Mouse (Mus musculus) embryonic facial prominence, embryonic 11.5 days (tissue): ENCODE data around the gene Fbln2. TPM values are rescaled to one million over a fixed set of nuclear protein-coding genes. Genes with fewer than 3 reads are reported as not detected.

ENCODE experiments used
- ATAC-seq: fragments of 200-750 bp; cut with Nextera tagmentation; replicated peaks from 2 replicates; pipeline ENCODE4 v1.8.0; 2017; ENCODE audit warnings: low read depth; ENCODE audit not compliant: insufficient number of reproducible peaks, low FRiP score, low TSS enrichment
- DNase-seq: peaks from one replicate; pipeline ENCODE4 v3.0.0-alpha.2; 2015; ENCODE audit warnings: low spot score
- H3K27ac ChIP-seq: fragments of 300-500 bp; sonication (generic); replicated peaks from 2 replicates; pipeline ENCODE4 v1.5.1; 2014; ENCODE audit warnings: mild to moderate bottlenecking, low read depth, low read length, control low read depth
- H3K27me3 ChIP-seq: fragments of 300-500 bp; sonication (generic); 2 replicates; pipeline ENCODE4 v1.6.1; 2014; ENCODE audit warnings: mild to moderate bottlenecking, low read length, moderate library complexity, mixed read lengths; ENCODE audit not compliant: control insufficient read depth, insufficient read depth
- H3K36me3 ChIP-seq: fragments of 300-500 bp; sonication (generic); replicated peaks from 2 replicates; pipeline ENCODE4 v1.6.1; 2014; ENCODE audit warnings: low read depth, mild to moderate bottlenecking, low read length, moderate library complexity, mixed read lengths; ENCODE audit not compliant: control insufficient read depth, insufficient read depth
- H3K4me1 ChIP-seq: fragments of 300-500 bp; sonication (generic); 2 replicates; pipeline ENCODE4 v1.6.1; 2014; ENCODE audit warnings: low read length, mixed read lengths; ENCODE audit not compliant: control insufficient read depth, insufficient read depth
- H3K4me2 ChIP-seq: fragments of 300-500 bp; sonication (generic); 2 replicates; pipeline ENCODE4 v1.6.1; 2014; ENCODE audit warnings: low read depth, mild to moderate bottlenecking, control low read depth, low read length, moderate library complexity
- H3K4me3 ChIP-seq: fragments of 300-500 bp; sonication (generic); 2 replicates; pipeline ENCODE4 v1.5.1; 2014; ENCODE audit warnings: low read depth, low read length, control low read depth
- H3K9ac ChIP-seq: fragments of 300-500 bp; sonication (generic); replicated peaks from 2 replicates; pipeline ENCODE4 v1.6.1; 2014; ENCODE audit warnings: mild to moderate bottlenecking, control low read depth, low read length
- H3K9me3 ChIP-seq: fragments of 300-500 bp; sonication (generic); replicated peaks from 2 replicates; pipeline ENCODE4 v1.6.1; 2016; ENCODE audit warnings: mild to moderate bottlenecking, low read length, inconsistent platforms, mixed read lengths; ENCODE audit not compliant: control insufficient read depth
- WGBS: fragments of 180-500 bp; shearing (Covaris S2); extraction: QIAGEN DNeasy Blood & Tissue Kit; methylation state at CpG from one replicate; pipeline ENCODE4 v1.1.7; 2014; 5-methylcytosine and 5-hydroxymethylcytosine counted together
- polyA plus RNA-seq: library from polyadenylated mRNA; unstranded; fragments of >200 nt; fragmentation: Nextera tagmentation; extraction: Ambion mirVana; gene quantifications from 2 replicates; pipeline ENCODE4 v1.2.1, GENCODE M21; 2014

Gene Fbln2
- polyA plus RNA-seq, 1 experiment from 2014 or later, result 61.9 TPM

- Histone ChIP-seq H3K27me3 (no peaks in the 10 kb centered on the region), H3K9ac (no peak overlapping the region), H3K4me1 (no peaks in the 10 kb centered on the region), H3K4me3 (no peak overlapping the region), H3K4me2 (no peak overlapping the region), H3K9me3 (no peaks in the 10 kb centered on the region), H3K27ac (no peak overlapping the region), H3K36me3 (no peaks in the 10 kb centered on the region)
- no peak; the same call in 1 of the 2 replicates for ATAC-seq
- DNase-seq, result no peak
- WGBS, result 78% methylated on average over 10 of the region's 10 CpGs
Observed at GRCm38 (mm10) chr6:91222694-91223346, 10.6 kb downstream of the Fbln2 start.

- Histone ChIP-seq H3K4me3 (no peak overlapping the region), H3K4me2 (no peak overlapping the region), H3K36me3 (no peaks in the 10 kb centered on the region), H3K27ac (no peak overlapping the region), H3K9me3 (no peaks in the 10 kb centered on the region), H3K9ac (no peak overlapping the region), H3K27me3 (no peaks in the 10 kb centered on the region), H3K4me1 (no peaks in the 10 kb centered on the region)
- 83% methylated on average over 6 of the region's 6 CpGs for WGBS
- no peak for DNase-seq
- ATAC-seq, result no peak
Observed at GRCm38 (mm10) chr6:91224939-91225338, 12.7 kb downstream of the Fbln2 start.

- 86% methylated on average over 4 of the region's 4 CpGs for WGBS
Observed at GRCm38 (mm10) chr6:91225346-91225745, 13.1 kb downstream of the Fbln2 start.

GRCm38 (mm10) chr6:91226058-91226457 is 13.8 kb downstream of the Fbln2 start:
- Histone ChIP-seq H3K27me3 (no peaks in the 10 kb centered on the region), H3K9ac (no peak overlapping the region), H3K4me3 (no peak overlapping the region), H3K4me1 (no peaks in the 10 kb centered on the region), H3K9me3 (no peaks in the 10 kb centered on the region), H3K27ac (no peak overlapping the region), H3K4me2 (no peak overlapping the region), H3K36me3 (no peaks in the 10 kb centered on the region)
- no peak for DNase-seq
- no peak for ATAC-seq
- WGBS, result 100% methylated on average over 1 of the region's 1 CpGs

More at GRCm38 (mm10) chr6:91225346-91225745, 13.1 kb downstream of the Fbln2 start:
- H3K36me3 ChIP-seq, result no peaks in the 10 kb centered on the region
- H3K4me2 ChIP-seq, result no peak overlapping the region
- H3K27ac ChIP-seq, result no peak overlapping the region
- H3K9ac ChIP-seq, result no peak overlapping the region
- no peaks in the 10 kb centered on the region for H3K4me1 ChIP-seq
- DNase-seq (no peak), ATAC-seq (no peak)
- no peak overlapping the region for H3K4me3 ChIP-seq
- H3K27me3 ChIP-seq, result no peaks in the 10 kb centered on the region
- no peaks in the 10 kb centered on the region for H3K9me3 ChIP-seq

GRCm38 (mm10) chr6:91228980-91229379 is 16.7 kb downstream of the Fbln2 start:
- no peak overlapping the region for H3K4me3 ChIP-seq
- no peak overlapping the region for H3K4me2 ChIP-seq
- H3K27ac ChIP-seq, result no peak overlapping the region
- DNase-seq, result no peak
- H3K36me3 ChIP-seq, result 0 out of 2 replicates have a peak, but pooled peaks cover 3% of the 10 kb centered on the region
- WGBS, result 76% methylated on average over 4 of the region's 4 CpGs
- ATAC-seq, result no peak
- H3K9me3 ChIP-seq, result no peaks in the 10 kb centered on the region
- no peaks in the 10 kb centered on the region for H3K4me1 ChIP-seq
- no peaks in the 10 kb centered on the region for H3K27me3 ChIP-seq
- no peak overlapping the region for H3K9ac ChIP-seq

- Histone ChIP-seq H3K9ac (no peak overlapping the region), H3K4me2 (no peak overlapping the region), H3K9me3 (no peaks in the 10 kb centered on the region), H3K4me1 (peaks cover 6% of the 10 kb centered on the region; the same call in 1 of the 2 replicates), H3K4me3 (no peak overlapping the region), H3K27me3 (no peaks in the 10 kb centered on the region), H3K36me3 (peaks cover 3% of the 10 kb centered on the region; the same call in 1 of the 2 replicates), H3K27ac (no peak overlapping the region)
- WGBS, result 91% methylated on average over 5 of the region's 5 CpGs
- DNase-seq (no peak), ATAC-seq (no peak)
Observed at GRCm38 (mm10) chr6:91231000-91231399, 18.7 kb downstream of the Fbln2 start.

GRCm38 (mm10) chr6:91231523-91231922 is 19.3 kb downstream of the Fbln2 start:
- Histone ChIP-seq H3K27ac (no peak overlapping the region), H3K36me3 (peaks cover 3% of the 10 kb centered on the region; the same call in 1 of the 2 replicates), H3K9me3 (no peaks in the 10 kb centered on the region), H3K4me3 (no peak overlapping the region), H3K4me1 (peaks cover 11% of the 10 kb centered on the region), H3K4me2 (no peak overlapping the region), H3K27me3 (no peaks in the 10 kb centered on the region), H3K9ac (no peak overlapping the region)
- ATAC-seq (no peak), DNase-seq (no peak)
- WGBS, result 78% methylated on average over 4 of the region's 4 CpGs

- 83% methylated on average over 12 of the region's 12 CpGs for WGBS
- peaks cover 18% of the 10 kb centered on the region for H3K4me1 ChIP-seq
Observed at GRCm38 (mm10) chr6:91233011-91233410, 20.8 kb downstream of the Fbln2 start.

More at GRCm38 (mm10) chr6:91233011-91233410, 20.8 kb downstream of the Fbln2 start:
- no peak overlapping the region for H3K27ac ChIP-seq
- H3K9me3 ChIP-seq, result no peaks in the 10 kb centered on the region
- DNase-seq, result no peak
- H3K36me3 ChIP-seq, result peaks cover 3% of the 10 kb centered on the region; the same call in 1 of the 2 replicates
- no peak for ATAC-seq
- H3K9ac ChIP-seq, result no peak overlapping the region
- H3K27me3 ChIP-seq, result no peaks in the 10 kb centered on the region
- H3K4me2 ChIP-seq, result no peak overlapping the region
- no peak overlapping the region for H3K4me3 ChIP-seq
